Mouse (Mus musculus) A20 (cell line): ENCODE results near the gene Ncam2.

Experiments used
- DNase-seq: peaks from one replicate; pipeline ENCODE4 v3.0.0-alpha.2; 2011; ENCODE audit warnings: low read depth, low spot score

The Ncam2 gene

GRCm38 (mm10) chr16:81650286-81650685, 449.8 kb downstream of the Ncam2 start:
- no peak for DNase-seq

- no peak for DNase-seq
These were observed 451.1 kb downstream of the Ncam2 start for GRCm38 (mm10) chr16:81651550-81651949.

GRCm38 (mm10) chr16:81656550-81656949, 456.1 kb downstream of the Ncam2 start:
- DNase-seq: no peak

GRCm38 (mm10) chr16:81673866-81674265, 473.4 kb downstream of the Ncam2 start:
- no peak for DNase-seq

- no peak for DNase-seq
These were observed 475.0 kb downstream of the Ncam2 start for GRCm38 (mm10) chr16:81675546-81675945.
